Mouse (Mus musculus) thymus, adult 2 months (tissue): ENCODE data around the gene Apobec4. TPM values are rescaled to one million over a fixed set of nuclear protein-coding genes. Genes with fewer than 3 reads are reported as not detected.

ENCODE experiments used
- DNase-seq: peaks from one replicate; pipeline ENCODE4 v3.0.0; 2021
- H3K27ac ChIP-seq: fragments of 200-500 bp; 2 replicates; pipeline ENCODE4 v1.5.1; 2012; ENCODE audit warnings: low read length, control low read depth; ENCODE audit not compliant: control insufficient read depth, insufficient read depth
- H3K27me3 ChIP-seq: fragments of 200-500 bp; 2 replicates; pipeline ENCODE4 v1.6.1; 2012; ENCODE audit warnings: mild to moderate bottlenecking, low read length, moderate library complexity, mixed read lengths; ENCODE audit not compliant: control insufficient read depth, insufficient read depth
- H3K36me3 ChIP-seq: fragments of 200-500 bp; 2 replicates; pipeline ENCODE4 v1.6.1; 2012; ENCODE audit warnings: mild to moderate bottlenecking, low read length, moderate library complexity; ENCODE audit not compliant: control insufficient read depth, insufficient read depth
- H3K4me1 ChIP-seq: fragments of 200-500 bp; replicated peaks from 2 replicates; pipeline ENCODE4 v1.6.1; 2012; ENCODE audit warnings: low read length; ENCODE audit not compliant: control insufficient read depth, insufficient read depth
- H3K4me3 ChIP-seq: fragments of 200-500 bp; 2 replicates; pipeline ENCODE4 v1.5.1; 2012; ENCODE audit warnings: mild to moderate bottlenecking, low read length, control low read depth, moderate library complexity; ENCODE audit not compliant: control insufficient read depth, insufficient read depth
- CTCF ChIP-seq: fragments of 200-500 bp; IDR thresholded peaks from 2 replicates; pipeline ENCODE4 v1.5.1; 2012; ENCODE audit warnings: mild to moderate bottlenecking, control low read depth, low read length, moderate library complexity, borderline replicate concordance; ENCODE audit not compliant: control insufficient read depth, poor library complexity, insufficient read depth; ENCODE audit errors: extremely low read depth
- POLR2A ChIP-seq: fragments of 200-500 bp; IDR thresholded peaks from 2 replicates; pipeline ENCODE4 v1.6.1; 2012; ENCODE audit warnings: mild to moderate bottlenecking, low read length, control low read depth, moderate library complexity; ENCODE audit not compliant: control insufficient read depth, poor library complexity, insufficient read depth; ENCODE audit errors: extremely low read depth
- WGBS: fragments of 180-500 bp; shearing (Covaris S2); methylation state at CpG from one replicate; pipeline ENCODE4 v1.1.7; 2018; 5-methylcytosine and 5-hydroxymethylcytosine counted together
- polyA plus RNA-seq: library from polyadenylated mRNA; depleted of rRNA; stranded (reverse); fragments of >200 nt; gene quantifications from 2 replicates; pipeline ENCODE4 v1.2.3, GENCODE M21; 2012; rRNA removed

Gene Apobec4
- polyA plus RNA-seq: not detected in 2 replicates

- DNase-seq: no peak
- H3K4me1 ChIP-seq: no peaks in the 10 kb centered on the region
- no peak within 1 kb of the TSS for H3K27ac ChIP-seq
- no peaks in the 10 kb centered on the region for H3K36me3 ChIP-seq
- TF ChIP-seq CTCF: no peak
- no peak for TF ChIP-seq POLR2A
- H3K4me3 ChIP-seq: no peak within 1 kb of the TSS
- H3K27me3 ChIP-seq: no peaks in the 10 kb centered on the region
- 89% methylated on average over 13 of the region's 13 CpGs for WGBS
Measured at GRCm38 (mm10) chr1:152750312-152750965, at the start of gene Apobec4. Gene Apobec4 (plus strand): TSS chr1:152750551.

GRCm38 (mm10) chr1:152701066-152701465 is 49.3 kb upstream of the Apobec4 start:
- Histone ChIP-seq H3K4me3 (no peak overlapping the region), H3K4me1 (no peaks in the 10 kb centered on the region), H3K36me3 (no peaks in the 10 kb centered on the region), H3K27ac (no peak overlapping the region), H3K27me3 (no peaks in the 10 kb centered on the region)
- 91% methylated on average over 5 of the region's 5 CpGs for WGBS
- no peak for DNase-seq
- TF ChIP-seq POLR2A (no peak), CTCF (no peak)

GRCm38 (mm10) chr1:152702920-152703319 is 47.4 kb upstream of the Apobec4 start:
- Histone ChIP-seq H3K4me3 (no peak overlapping the region), H3K27ac (no peak overlapping the region), H3K36me3 (no peaks in the 10 kb centered on the region), H3K27me3 (no peaks in the 10 kb centered on the region), H3K4me1 (no peaks in the 10 kb centered on the region)
- TF ChIP-seq CTCF (no peak), POLR2A (no peak)
- DNase-seq: no peak
- 95% methylated on average over 6 of the region's 6 CpGs for WGBS

- H3K4me1 ChIP-seq: no peaks in the 10 kb centered on the region
- DNase-seq: no peak
- H3K27me3 ChIP-seq: no peaks in the 10 kb centered on the region
- no peaks in the 10 kb centered on the region for H3K36me3 ChIP-seq
- no peak overlapping the region for H3K27ac ChIP-seq
- 62% methylated on average over 6 of the region's 6 CpGs for WGBS
- TF ChIP-seq CTCF (no peak), POLR2A (no peak)
- no peak overlapping the region for H3K4me3 ChIP-seq
Measured at GRCm38 (mm10) chr1:152703941-152704340, 46.4 kb upstream of the Apobec4 start.

- DNase-seq: no peak
- 96% methylated on average over 2 of the region's 2 CpGs for WGBS
- no peaks in the 10 kb centered on the region for H3K27me3 ChIP-seq
- H3K4me1 ChIP-seq: no peaks in the 10 kb centered on the region
- TF ChIP-seq POLR2A (no peak), CTCF (no peak)
- no peaks in the 10 kb centered on the region for H3K36me3 ChIP-seq
- H3K27ac ChIP-seq: no peak overlapping the region
- H3K4me3 ChIP-seq: no peak overlapping the region
Measured at GRCm38 (mm10) chr1:152707560-152707959, 42.8 kb upstream of the Apobec4 start.

GRCm38 (mm10) chr1:152711037-152711436 is 39.3 kb upstream of the Apobec4 start:
- H3K36me3 ChIP-seq: no peaks in the 10 kb centered on the region
- TF ChIP-seq POLR2A (no peak), CTCF (no peak)
- no peaks in the 10 kb centered on the region for H3K27me3 ChIP-seq
- H3K27ac ChIP-seq: no peak overlapping the region
- DNase-seq: no peak
- no peaks in the 10 kb centered on the region for H3K4me1 ChIP-seq
- WGBS: 87% methylated on average over 4 of the region's 4 CpGs
- no peak overlapping the region for H3K4me3 ChIP-seq

- H3K4me3 ChIP-seq: no peak overlapping the region
- DNase-seq: no peak
- no peak for TF ChIP-seq CTCF
- no peak for TF ChIP-seq POLR2A
- H3K27me3 ChIP-seq: no peaks in the 10 kb centered on the region
- WGBS: 93% methylated on average over 4 of the region's 4 CpGs
- no peaks in the 10 kb centered on the region for H3K36me3 ChIP-seq
- no peak overlapping the region for H3K27ac ChIP-seq
- no peaks in the 10 kb centered on the region for H3K4me1 ChIP-seq
Measured at GRCm38 (mm10) chr1:152713924-152714323, 36.4 kb upstream of the Apobec4 start.
